Mouse (Mus musculus) stomach, embryonic 16.5 days (tissue): ENCODE data around the gene Thada. TPM values are rescaled to one million over a fixed set of nuclear protein-coding genes. Genes with fewer than 3 reads are reported as not detected.
A peak's percentile ranks its signal among the peaks of the same experiment; 100 is the strongest.

Experiments
- ATAC-seq: fragments of 200-750 bp; cut with Nextera tagmentation; 2 replicates; pipeline ENCODE4 v1.8.0; 2017; ENCODE audit warnings: moderate number of reproducible peaks, moderate TSS enrichment; ENCODE audit not compliant: insufficient read depth, low FRiP score
- H3K27ac ChIP-seq: fragments of 300-500 bp; sonication (generic); 2 replicates; pipeline ENCODE4 v1.5.1; 2014; ENCODE audit warnings: low read length
- H3K27me3 ChIP-seq: fragments of 300-500 bp; sonication (generic); 2 replicates; pipeline ENCODE4 v1.6.1; 2014; ENCODE audit warnings: low read length, control low read depth, mixed read lengths; ENCODE audit not compliant: control insufficient read depth, insufficient read depth
- H3K36me3 ChIP-seq: fragments of 300-500 bp; sonication (generic); 2 replicates; pipeline ENCODE4 v1.6.1; 2014; ENCODE audit warnings: low read length; ENCODE audit not compliant: control insufficient read depth, insufficient read depth
- H3K4me1 ChIP-seq: fragments of 300-500 bp; sonication (generic); 2 replicates; pipeline ENCODE4 v1.6.1; 2014; ENCODE audit warnings: low read length, control low read depth, mixed read lengths; ENCODE audit not compliant: control insufficient read depth, insufficient read depth
- H3K4me2 ChIP-seq: fragments of 300-500 bp; sonication (generic); 2 replicates; pipeline ENCODE4 v1.6.1; 2014; ENCODE audit warnings: low read depth, low read length, mixed read lengths
- H3K4me3 ChIP-seq: fragments of 300-500 bp; sonication (generic); replicated peaks from 2 replicates; pipeline ENCODE4 v1.5.1; 2014; ENCODE audit warnings: mild to moderate bottlenecking, low read length
- H3K9ac ChIP-seq: fragments of 300-500 bp; sonication (generic); 2 replicates; pipeline ENCODE4 v1.6.1; 2014; ENCODE audit warnings: low read length
- H3K9me3 ChIP-seq: fragments of 300-500 bp; sonication (generic); replicated peaks from 2 replicates; pipeline ENCODE4 v1.6.1; 2016; ENCODE audit warnings: low read length, control low read depth; ENCODE audit not compliant: control insufficient read depth
- WGBS: fragments of 180-500 bp; shearing (Covaris S2); extraction: QIAGEN DNeasy Blood & Tissue Kit; methylation state at CpG from one replicate; pipeline ENCODE4 v1.1.7; 2014; 5-methylcytosine and 5-hydroxymethylcytosine counted together
- polyA plus RNA-seq: library from polyadenylated mRNA; unstranded; fragments of >200 nt; fragmentation: Nextera tagmentation; extraction: Ambion mirVana; gene quantifications from 2 replicates; pipeline ENCODE4 v1.2.1, GENCODE M21; 2015

Gene Thada
- polyA plus RNA-seq, 1 experiment from 2014 or later: 7.4 TPM

- no peak for ATAC-seq
Observed at GRCm38 (mm10) chr17:84332940-84333339, 133.1 kb downstream of the Thada start.

DNA sequence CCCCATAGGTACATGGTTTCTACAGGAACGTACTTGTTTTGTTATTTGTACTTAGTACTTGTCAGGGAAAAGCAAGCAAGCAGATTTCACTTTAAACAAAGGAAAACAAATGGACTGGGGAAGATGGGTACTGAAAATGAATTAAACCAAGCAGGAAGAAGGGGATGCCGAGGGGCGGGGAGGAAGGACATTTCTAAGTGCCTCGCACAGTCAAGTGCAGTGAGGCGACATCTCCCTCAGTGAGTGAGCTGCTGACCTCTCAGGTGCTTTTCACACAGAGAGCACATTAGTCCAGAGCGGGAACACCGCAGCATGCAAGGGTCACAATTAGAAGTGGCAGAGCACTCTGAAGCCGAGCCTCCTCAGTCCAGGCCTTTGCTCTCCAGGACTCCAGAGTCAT, 135.0 kb downstream of the Thada start:
- Histone ChIP-seq H3K9ac (no peak overlapping the region), H3K27ac (no peak overlapping the region), H3K36me3 (no peaks in the 10 kb centered on the region), H3K4me2 (no peak overlapping the region), H3K4me1 (no peaks in the 10 kb centered on the region), H3K27me3 (no peaks in the 10 kb centered on the region), H3K9me3 (no peaks in the 10 kb centered on the region), H3K4me3 (no peak overlapping the region)
- 68% methylated on average over 8 of the region's 8 CpGs for WGBS
- ATAC-seq: no peak

More at GRCm38 (mm10) chr17:84332940-84333339, 133.1 kb downstream of the Thada start:
- WGBS: 86% methylated on average over 5 of the region's 5 CpGs
- Histone ChIP-seq H3K27ac (no peak overlapping the region), H3K4me3 (no peak overlapping the region), H3K4me2 (no peak overlapping the region), H3K36me3 (no peaks in the 10 kb centered on the region), H3K9me3 (no peaks in the 10 kb centered on the region), H3K4me1 (no peaks in the 10 kb centered on the region), H3K9ac (no peak overlapping the region), H3K27me3 (no peaks in the 10 kb centered on the region)

- Histone ChIP-seq H3K4me1 (peaks cover under 1% of the 10 kb centered on the region; the same call in 1 of the 2 replicates), H3K4me2 (no peak overlapping the region), H3K27ac (no peak overlapping the region), H3K4me3 (no peak overlapping the region), H3K36me3 (no peaks in the 10 kb centered on the region), H3K27me3 (no peaks in the 10 kb centered on the region), H3K9me3 (no peaks in the 10 kb centered on the region), H3K9ac (no peak overlapping the region)
- no peak for ATAC-seq
- WGBS: 85% methylated on average over 6 of the region's 6 CpGs
Observed at GRCm38 (mm10) chr17:84330506-84330905, 135.5 kb downstream of the Thada start.

DNA sequence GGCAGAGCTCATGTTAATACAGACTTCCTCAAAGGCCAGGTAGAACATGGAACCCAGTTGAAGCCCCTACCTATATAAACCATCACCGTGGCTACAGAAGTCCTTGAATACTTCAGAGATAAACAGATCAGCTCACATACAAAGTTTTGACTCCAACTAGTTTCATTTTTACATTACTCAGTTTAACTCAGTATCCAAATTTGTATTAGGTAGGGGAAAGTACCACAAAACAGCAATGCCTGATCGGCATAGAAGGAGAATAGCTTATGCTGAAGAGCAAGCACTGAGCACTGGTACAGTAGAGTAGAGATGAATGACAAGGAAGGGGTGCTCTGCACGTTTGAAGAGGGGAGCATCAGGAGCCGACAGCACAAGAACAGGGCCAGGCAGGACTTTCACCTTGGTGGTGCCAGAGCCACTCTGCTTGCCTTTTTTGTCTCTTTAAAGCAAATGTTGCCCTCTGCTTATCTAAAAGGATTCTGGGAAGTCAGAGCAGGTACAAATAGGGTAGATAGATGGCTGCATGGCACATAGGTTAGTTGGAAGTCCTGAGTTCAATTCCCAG, 136.0 kb downstream of the Thada start:
- Histone ChIP-seq H3K9ac (no peak overlapping the region), H3K4me1 (peaks cover 3% of the 10 kb centered on the region; the same call in 1 of the 2 replicates), H3K27ac (no peak overlapping the region), H3K36me3 (no peaks in the 10 kb centered on the region), H3K4me3 (no peak overlapping the region), H3K4me2 (no peak overlapping the region), H3K9me3 (no peaks in the 10 kb centered on the region), H3K27me3 (no peaks in the 10 kb centered on the region)
- WGBS: 82% methylated on average over 4 of the region's 4 CpGs
- ATAC-seq: no peak

GRCm38 (mm10) chr17:84328526-84328925, 137.5 kb downstream of the Thada start:
- Histone ChIP-seq H3K4me2 (no peak overlapping the region), H3K27me3 (no peaks in the 10 kb centered on the region), H3K36me3 (no peaks in the 10 kb centered on the region), H3K27ac (no peak overlapping the region), H3K4me1 (peaks cover 3% of the 10 kb centered on the region; the same call in 1 of the 2 replicates), H3K4me3 (no peak overlapping the region), H3K9ac (no peak overlapping the region), H3K9me3 (no peaks in the 10 kb centered on the region)
- WGBS: 52% methylated on average over 2 of the region's 2 CpGs
- ATAC-seq: no peak

GRCm38 (mm10) chr17:84327051-84327925, 138.7 kb downstream of the Thada start:
- Histone ChIP-seq H3K36me3 (no peaks in the 10 kb centered on the region), H3K27ac (no peak overlapping the region), H3K4me1 (peaks cover 3% of the 10 kb centered on the region; the same call in 1 of the 2 replicates), H3K9ac (no peak overlapping the region), H3K4me3 (no peak overlapping the region), H3K9me3 (no peaks in the 10 kb centered on the region), H3K4me2 (no peak overlapping the region), H3K27me3 (no peaks in the 10 kb centered on the region)
- ATAC-seq: no peak
- WGBS: 81% methylated on average over 10 of the region's 12 CpGs

DNA sequence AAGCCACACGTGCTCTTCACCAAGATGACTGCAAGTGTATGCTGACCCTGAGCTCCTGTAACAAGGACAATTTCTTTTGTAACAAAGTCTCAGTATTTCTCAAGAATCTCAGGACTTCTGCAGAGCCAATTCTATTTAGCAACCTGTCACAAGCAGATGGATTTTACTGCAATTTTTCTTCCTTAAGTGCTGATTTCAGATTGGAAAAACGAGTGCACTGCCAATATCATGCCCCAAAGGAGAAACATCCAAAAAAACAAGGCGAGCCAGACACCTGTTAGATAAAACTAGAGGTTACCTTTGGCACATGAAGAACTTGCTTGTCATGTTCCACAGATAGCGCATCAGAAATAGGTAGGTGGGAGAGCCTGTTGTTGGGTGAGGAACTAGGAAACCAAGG, 143.8 kb downstream of the Thada start:
- Histone ChIP-seq H3K9ac (no peak overlapping the region), H3K27me3 (no peaks in the 10 kb centered on the region), H3K4me1 (peaks cover 3% of the 10 kb centered on the region; the same call in 1 of the 2 replicates), H3K36me3 (no peaks in the 10 kb centered on the region), H3K9me3 (no peaks in the 10 kb centered on the region), H3K4me2 (no peak overlapping the region), H3K27ac (no peak overlapping the region), H3K4me3 (no peak overlapping the region)
- no peak for ATAC-seq
- WGBS: 72% methylated on average over 4 of the region's 4 CpGs

DNA sequence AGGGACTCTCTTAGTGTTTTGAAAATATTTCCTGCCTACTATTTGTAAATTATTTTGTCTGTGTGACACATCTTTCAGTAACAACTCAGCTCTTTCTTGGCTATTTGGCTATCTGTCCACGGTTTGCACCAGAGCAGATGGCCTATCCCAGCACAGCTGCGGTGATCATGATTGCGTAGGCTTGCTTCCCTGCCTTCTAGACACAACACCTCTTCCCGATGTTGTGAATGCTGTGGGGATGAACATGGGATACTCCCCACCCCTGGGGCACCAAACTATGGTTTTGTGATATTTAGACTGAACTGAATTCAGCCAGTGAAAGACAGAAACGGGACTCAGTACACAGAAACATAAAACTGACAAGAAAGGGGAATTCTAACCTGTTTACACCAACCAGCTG, 144.7 kb downstream of the Thada start:
- no peaks in the 10 kb centered on the region for H3K9me3 ChIP-seq
- 79% methylated on average over 5 of the region's 5 CpGs for WGBS
- no peak overlapping the region for H3K4me2 ChIP-seq
- ATAC-seq: no peak
- no peaks in the 10 kb centered on the region for H3K27me3 ChIP-seq
- no peaks in the 10 kb centered on the region for H3K36me3 ChIP-seq
- no peak overlapping the region for H3K4me3 ChIP-seq
- peaks cover 3% of the 10 kb centered on the region; the same call in 1 of the 2 replicates for H3K4me1 ChIP-seq
- H3K9ac ChIP-seq: no peak overlapping the region
- no peak overlapping the region for H3K27ac ChIP-seq

GRCm38 (mm10) chr17:84320576-84320975, 145.4 kb downstream of the Thada start:
- no peak for ATAC-seq
- H3K36me3 ChIP-seq: no peaks in the 10 kb centered on the region
- no peaks in the 10 kb centered on the region for H3K9me3 ChIP-seq
- H3K27me3 ChIP-seq: no peaks in the 10 kb centered on the region
- peaks cover 3% of the 10 kb centered on the region; the same call in 1 of the 2 replicates for H3K4me1 ChIP-seq
- H3K9ac ChIP-seq: no peak overlapping the region
- no peak overlapping the region for H3K4me2 ChIP-seq
- H3K4me3 ChIP-seq: no peak overlapping the region
- H3K27ac ChIP-seq: peak overlapping the region; percentile 14; the same call in 1 of the 2 replicates
- 83% methylated on average over 1 of the region's 1 CpGs for WGBS
